In the genomic region with DNA sequence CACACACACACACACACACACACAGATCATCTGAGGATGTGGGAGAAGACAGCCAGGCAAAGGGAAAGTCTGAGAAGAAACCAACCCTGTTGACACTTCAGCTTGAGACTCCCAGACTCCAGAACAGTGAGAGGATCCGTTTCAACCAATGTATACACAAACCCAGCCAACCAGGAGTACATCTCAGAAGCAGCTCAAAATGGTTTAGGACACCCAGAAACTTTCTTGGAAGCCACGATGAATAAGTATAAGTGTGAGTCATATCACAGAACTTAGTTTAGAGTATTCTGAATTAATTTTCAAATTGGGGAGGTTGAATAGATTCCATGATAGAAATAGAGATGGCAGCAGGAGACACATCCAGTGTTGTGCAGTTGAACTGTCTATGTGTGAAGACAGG, we compare ENCODE assay signal across 25 mouse cellular contexts.
"Had no signal": no experiment of that assay in that cellular context is flagged by ENCODE, and none has a peak within 500 bp of the region (broad histone marks: within the 10 kb centered on the region; RNA-seq: fewer than 3 reads in every experiment).

No protein-coding gene starts in this region.

- DNase-seq: gastrocnemius, postnatal 14 days; gastrocnemius, postnatal 36 days; heart, adult 11 months; heart, adult 2 months; heart, postnatal 14 days; heart, postnatal 36 days; kidney, adult 11 months; kidney, adult 2 months; kidney, adult 9 months; kidney, postnatal 14 days; kidney, postnatal 36 days; layer of hippocampus, adult 9-11 months; layer of hippocampus, postnatal 36 days; left cerebral cortex, postnatal 4 days had no signal

- ATAC-seq: liver, embryonic 12.5 days had no signal

- H3K4me3 ChIP-seq: heart, adult 2 months; heart, embryonic 13.5 days; heart, embryonic 15.5 days; hindbrain, embryonic 13.5 days; hindbrain, embryonic 15.5 days; kidney, embryonic 15.5 days; limb, embryonic 13.5 days; limb, embryonic 15.5 days; liver, embryonic 12.5 days had no signal

- H3K27ac ChIP-seq: heart, adult 2 months; heart, embryonic 13.5 days; heart, embryonic 15.5 days; hindbrain, embryonic 13.5 days; hindbrain, embryonic 15.5 days; hindbrain, postnatal 0 days; kidney, embryonic 15.5 days; kidney, postnatal 0 days; limb, embryonic 13.5 days; limb, embryonic 15.5 days; liver, embryonic 12.5 days; liver, embryonic 14.5 days had no signal
